10 mouse cellular contexts compared by ENCODE assay signal in genomic region chr2:128427181-128427880, GRCm38 (mm10).
DNase-seq lines count a peak whose midpoint lies in the region; ATAC-seq and TF ChIP-seq lines count a peak whose summit lies in the region.
"Had no signal": no experiment of that assay in that cellular context is flagged by ENCODE, and none has a peak within 500 bp of the region (broad histone marks: within the 10 kb centered on the region; RNA-seq: fewer than 3 reads in every experiment).

No protein-coding gene starts in this region.

- H3K9me3 ChIP-seq in kidney, embryonic 16.5 days (ENCODE audit: low read length), result no peaks in the 10 kb centered on the region
- no peaks in the 10 kb centered on the region for H3K9me3 ChIP-seq in liver, embryonic 15.5 days (replicated peaks)
- H3K9me3 ChIP-seq: midbrain, embryonic 12.5 days had no signal

- WGBS in kidney, embryonic 16.5 days, result 85% methylated on average over 6 of the region's 6 CpGs
- WGBS in liver, embryonic 15.5 days (ENCODE audit: insufficient replicate concordance), result 52% methylated on average over 6 of the region's 6 CpGs

- peak overlapping the region; percentile 27 for H3K4me2 ChIP-seq in kidney, embryonic 16.5 days (replicated peaks; ENCODE audit: low read depth, low read length)
- H3K4me2 ChIP-seq in liver, embryonic 15.5 days, result peak overlapping the region; percentile 46
- H3K4me2 ChIP-seq: midbrain, embryonic 12.5 days had no signal

- H3K4me1 ChIP-seq in kidney, embryonic 16.5 days (ENCODE audit: insufficient read depth, low read length), result peaks cover 27% of the 10 kb centered on the region
- peaks cover 19% of the 10 kb centered on the region for H3K4me1 ChIP-seq in bone marrow macrophage, adult 2 months (ENCODE audit: control insufficient read depth, insufficient read depth, low read length)
- H3K4me1 ChIP-seq in liver, embryonic 15.5 days (replicated peaks), result peaks cover 17% of the 10 kb centered on the region

- no peak for ATAC-seq in kidney, embryonic 16.5 days (ENCODE audit: low FRiP score, low TSS enrichment)
- ATAC-seq in liver, embryonic 15.5 days (ENCODE audit: insufficient read depth), result no peak
- ATAC-seq in erythroid progenitor cell, adult 5-6 weeks (replicated peaks; ENCODE audit: low FRiP score, poor library complexity, severe bottlenecking), result no peak
- ATAC-seq: hindbrain, embryonic 16.5 days had no signal

- TF ChIP-seq POLR2A in bone marrow macrophage, adult 2 months (IDR thresholded peaks at IDR 0.05; ENCODE audit: borderline replicate concordance, low read depth, low read length), result no peak

- H3K27ac ChIP-seq in kidney, embryonic 16.5 days (ENCODE audit: low read length), result no peak overlapping the region
- no peak overlapping the region for H3K27ac ChIP-seq in bone marrow macrophage, adult 2 months (ENCODE audit: insufficient read depth, low read depth, low read length)
- no peak overlapping the region for H3K27ac ChIP-seq in liver, embryonic 15.5 days (replicated peaks)
- H3K27ac ChIP-seq: midbrain, embryonic 12.5 days had no signal

- H3K27me3 ChIP-seq in kidney, embryonic 16.5 days (ENCODE audit: insufficient read depth, low read length), result no peaks in the 10 kb centered on the region
- peaks cover 19% of the 10 kb centered on the region for H3K27me3 ChIP-seq in liver, embryonic 15.5 days
- H3K27me3 ChIP-seq: midbrain, embryonic 12.5 days had no signal

- H3K4me3 ChIP-seq in kidney, embryonic 16.5 days (ENCODE audit: low read length), result no peak overlapping the region
- peak overlapping the region; percentile 57 for H3K4me3 ChIP-seq in bone marrow macrophage, adult 2 months (ENCODE audit: insufficient read depth, low read length)
- H3K4me3 ChIP-seq in liver, embryonic 15.5 days (replicated peaks), result peak overlapping the region; percentile 42
- H3K4me3 ChIP-seq: midbrain, embryonic 12.5 days had no signal

- H3K36me3 ChIP-seq in kidney, embryonic 16.5 days (ENCODE audit: insufficient read depth, low read length), result no peaks in the 10 kb centered on the region
- no peaks in the 10 kb centered on the region for H3K36me3 ChIP-seq in liver, embryonic 15.5 days (replicated peaks)
- H3K36me3 ChIP-seq: midbrain, embryonic 12.5 days had no signal

- no peak for DNase-seq in kidney, postnatal 14 days
- peak; percentile 64 for DNase-seq in CD4-positive helper T cell, adult 2 months (ENCODE audit: low read depth, low spot score)
- DNase-seq in frontal cortex, postnatal 10 days (ENCODE audit: low spot score in 2 of 2), result no peak
- no peak for DNase-seq in urinary bladder, postnatal 4 days (ENCODE audit: low spot score in 2 of 2)

- TF ChIP-seq CTCF in bone marrow macrophage, adult 2 months (IDR thresholded peaks at IDR 0.05; ENCODE audit: low read depth, low read length), result no peak

- no peak overlapping the region for H3K9ac ChIP-seq in kidney, embryonic 16.5 days (replicated peaks; ENCODE audit: low read length)
- H3K9ac ChIP-seq in liver, embryonic 15.5 days, result no peak overlapping the region
- H3K9ac ChIP-seq: midbrain, embryonic 12.5 days had no signal
